Mouse (Mus musculus): ENCODE data around the gene Asz1.

Asz1 gene

GRCm38 (mm10) chr6:18007356-18007755 is 101.5 kb downstream of the Asz1 start:
- no peak for DNase-seq (ENCODE audit: low read depth, low spot score)

- DNase-seq (ENCODE audit: low read depth, low spot score) = no peak
Measured at GRCm38 (mm10) chr6:18002065-18002464, 106.8 kb downstream of the Asz1 start.

Data from 3T3-L1 (cell line).